Mouse (Mus musculus) hindbrain, embryonic 12.5 days (tissue): ENCODE measurements around the gene Tpst1. TPM values are rescaled to one million over a fixed set of nuclear protein-coding genes. Genes with fewer than 3 reads are reported as not detected.
A peak's percentile ranks its signal among the peaks of the same experiment; 100 is the strongest.

ENCODE experiments used
- ATAC-seq: fragments of 200-750 bp; cut with Nextera tagmentation; 2 replicates; pipeline ENCODE4 v1.8.0; 2017; ENCODE audit warnings: moderate TSS enrichment; ENCODE audit not compliant: low FRiP score
- H3K27ac ChIP-seq: fragments of 300-500 bp; sonication (generic); 2 replicates; pipeline ENCODE4 v1.5.1; 2016; ENCODE audit warnings: mild to moderate bottlenecking
- H3K27me3 ChIP-seq: fragments of 300-500 bp; sonication (generic); 2 replicates; pipeline ENCODE4 v1.6.1; 2016; ENCODE audit warnings: mild to moderate bottlenecking
- H3K36me3 ChIP-seq: fragments of 300-500 bp; sonication (generic); 2 replicates; pipeline ENCODE4 v1.6.1; 2016; ENCODE audit warnings: mild to moderate bottlenecking
- H3K4me1 ChIP-seq: fragments of 300-500 bp; sonication (generic); 2 replicates; pipeline ENCODE4 v1.6.1; 2016
- H3K4me2 ChIP-seq: fragments of 300-500 bp; sonication (generic); replicated peaks from 2 replicates; pipeline ENCODE4 v1.6.1; 2016; ENCODE audit warnings: mild to moderate bottlenecking
- H3K4me3 ChIP-seq: fragments of 300-500 bp; sonication (generic); 2 replicates; pipeline ENCODE4 v1.5.1; 2016; ENCODE audit warnings: mild to moderate bottlenecking
- H3K9ac ChIP-seq: fragments of 300-500 bp; sonication (generic); 2 replicates; pipeline ENCODE4 v1.6.1; 2016; ENCODE audit warnings: mild to moderate bottlenecking, moderate library complexity
- H3K9me3 ChIP-seq: fragments of 300-500 bp; sonication (generic); replicated peaks from 2 replicates; pipeline ENCODE4 v1.6.1; 2016; ENCODE audit warnings: mild to moderate bottlenecking
- WGBS: fragments of 180-500 bp; shearing (Covaris S2); methylation state at CpG from one replicate; pipeline ENCODE4 v1.1.7; 2016; 5-methylcytosine and 5-hydroxymethylcytosine counted together
- polyA plus RNA-seq: library from polyadenylated mRNA; unstranded; fragments of >200 nt; fragmentation: Nextera tagmentation; extraction: Ambion mirVana; gene quantifications from 2 replicates; pipeline ENCODE4 v1.2.1, GENCODE M21; 2016

Tpst1 gene
- polyA plus RNA-seq, 1 experiment from 2014 or later, result 57.0 TPM

- no peak overlapping the region for H3K4me2 ChIP-seq
- H3K4me3 ChIP-seq, result no peak overlapping the region
- H3K9me3 ChIP-seq, result no peaks in the 10 kb centered on the region
- no peaks in the 10 kb centered on the region for H3K4me1 ChIP-seq
- no peaks in the 10 kb centered on the region for H3K27me3 ChIP-seq
- no peak overlapping the region for H3K9ac ChIP-seq
- WGBS, result 70% methylated on average over 12 of the region's 12 CpGs
- H3K27ac ChIP-seq, result no peak overlapping the region
- ATAC-seq, result no peak
- peaks cover 23% of the 10 kb centered on the region for H3K36me3 ChIP-seq
Measured at GRCm38 (mm10) chr5:130059413-130060328, 13.5 kb upstream of the Tpst1 start.

- no peaks in the 10 kb centered on the region for H3K4me1 ChIP-seq
- WGBS, result 95% methylated on average over 4 of the region's 4 CpGs
- no peaks in the 10 kb centered on the region for H3K27me3 ChIP-seq
- no peak overlapping the region for H3K4me3 ChIP-seq
- no peak for ATAC-seq
- peaks cover 23% of the 10 kb centered on the region for H3K36me3 ChIP-seq
- H3K4me2 ChIP-seq, result no peak overlapping the region
- H3K27ac ChIP-seq, result no peak overlapping the region
- no peak overlapping the region for H3K9ac ChIP-seq
- H3K9me3 ChIP-seq, result no peaks in the 10 kb centered on the region
Measured at GRCm38 (mm10) chr5:130060329-130060665, 12.8 kb upstream of the Tpst1 start.

- ATAC-seq, result no peak
- Histone ChIP-seq H3K4me3 (no peak overlapping the region), H3K4me1 (no peaks in the 10 kb centered on the region), H3K9ac (no peak overlapping the region), H3K36me3 (peaks cover 23% of the 10 kb centered on the region), H3K27me3 (no peaks in the 10 kb centered on the region), H3K4me2 (no peak overlapping the region), H3K27ac (no peak overlapping the region), H3K9me3 (no peaks in the 10 kb centered on the region)
- 67% methylated on average over 2 of the region's 2 CpGs for WGBS
Measured at GRCm38 (mm10) chr5:130062096-130062495, 11.0 kb upstream of the Tpst1 start.

GRCm38 (mm10) chr5:130063760-130064159 lies 9.4 kb upstream of the Tpst1 start:
- Histone ChIP-seq H3K4me2 (no peak overlapping the region), H3K9me3 (no peaks in the 10 kb centered on the region), H3K27ac (no peak overlapping the region), H3K4me1 (no peaks in the 10 kb centered on the region), H3K27me3 (no peaks in the 10 kb centered on the region), H3K36me3 (peaks cover 21% of the 10 kb centered on the region), H3K4me3 (no peak overlapping the region), H3K9ac (no peak overlapping the region)
- no peak for ATAC-seq
- 77% methylated on average over 2 of the region's 2 CpGs for WGBS

- no peak overlapping the region for H3K4me2 ChIP-seq
- H3K9ac ChIP-seq, result no peak overlapping the region
- H3K9me3 ChIP-seq, result no peaks in the 10 kb centered on the region
- H3K4me1 ChIP-seq, result no peaks in the 10 kb centered on the region
- ATAC-seq, result no peak
- 100% methylated on average over 1 of the region's 1 CpGs for WGBS
- no peaks in the 10 kb centered on the region for H3K27me3 ChIP-seq
- H3K27ac ChIP-seq, result no peak overlapping the region
- H3K4me3 ChIP-seq, result no peak overlapping the region
- H3K36me3 ChIP-seq, result peaks cover 11% of the 10 kb centered on the region
Measured at GRCm38 (mm10) chr5:130065579-130065978, 7.5 kb upstream of the Tpst1 start.

- WGBS, result 93% methylated on average over 3 of the region's 3 CpGs
- H3K9me3 ChIP-seq, result no peaks in the 10 kb centered on the region
- no peaks in the 10 kb centered on the region for H3K27me3 ChIP-seq
- no peak overlapping the region for H3K27ac ChIP-seq
- H3K4me3 ChIP-seq, result no peak overlapping the region
- H3K4me1 ChIP-seq, result no peaks in the 10 kb centered on the region
- H3K36me3 ChIP-seq, result no peaks in the 10 kb centered on the region
- ATAC-seq, result no peak
- no peak overlapping the region for H3K4me2 ChIP-seq
- H3K9ac ChIP-seq, result no peak overlapping the region
Measured at GRCm38 (mm10) chr5:130067841-130068264, 5.3 kb upstream of the Tpst1 start.

- WGBS, result 76% methylated on average over 6 of the region's 6 CpGs
- no peak for ATAC-seq
Measured at GRCm38 (mm10) chr5:130074491-130074890, 1.4 kb downstream of the Tpst1 start.

GRCm38 (mm10) chr5:130076396-130076795 lies 3.3 kb downstream of the Tpst1 start:
- 73% methylated on average over 6 of the region's 6 CpGs for WGBS
- H3K4me2 ChIP-seq, result no peak overlapping the region
- no peak overlapping the region for H3K27ac ChIP-seq
- 0 out of 2 replicates have a peak, but pooled peaks cover 2% of the 10 kb centered on the region for H3K9me3 ChIP-seq
- ATAC-seq, result no peak
- H3K4me3 ChIP-seq, result no peak overlapping the region
- no peaks in the 10 kb centered on the region for H3K36me3 ChIP-seq
- no peaks in the 10 kb centered on the region for H3K27me3 ChIP-seq
- no peak overlapping the region for H3K9ac ChIP-seq
- peaks cover 11% of the 10 kb centered on the region; the same call in 1 of the 2 replicates for H3K4me1 ChIP-seq

More at GRCm38 (mm10) chr5:130074491-130074890, 1.4 kb downstream of the Tpst1 start:
- H3K9me3 ChIP-seq, result no peaks in the 10 kb centered on the region
- H3K36me3 ChIP-seq, result no peaks in the 10 kb centered on the region
- no peak overlapping the region for H3K4me2 ChIP-seq
- H3K9ac ChIP-seq, result no peak overlapping the region
- no peak overlapping the region for H3K4me3 ChIP-seq
- no peak overlapping the region for H3K27ac ChIP-seq
- H3K27me3 ChIP-seq, result no peaks in the 10 kb centered on the region
- 0 out of 2 replicates have a peak, but pooled peaks cover 4% of the 10 kb centered on the region for H3K4me1 ChIP-seq

GRCm38 (mm10) chr5:130078096-130078833 lies 5.1 kb downstream of the Tpst1 start:
- Histone ChIP-seq H3K4me3 (no peak overlapping the region), H3K27me3 (no peaks in the 10 kb centered on the region), H3K9ac (no peak overlapping the region), H3K9me3 (0 out of 2 replicates have a peak, but pooled peaks cover 4% of the 10 kb centered on the region), H3K36me3 (no peaks in the 10 kb centered on the region), H3K4me1 (peaks cover 11% of the 10 kb centered on the region; the same call in 1 of the 2 replicates), H3K27ac (no peak overlapping the region), H3K4me2 (no peak overlapping the region)
- WGBS, result 82% methylated on average over 9 of the region's 9 CpGs
- ATAC-seq, result no peak

GRCm38 (mm10) chr5:130078834-130079156 lies 5.7 kb downstream of the Tpst1 start:
- H3K9me3 ChIP-seq, result 0 out of 2 replicates have a peak, but pooled peaks cover 4% of the 10 kb centered on the region
- ATAC-seq, result peak; percentile 46
- peak overlapping the region; percentile 83 for H3K4me3 ChIP-seq
- H3K9ac ChIP-seq, result peak overlapping the region; percentile 95
- no peaks in the 10 kb centered on the region for H3K36me3 ChIP-seq
- H3K27me3 ChIP-seq, result no peaks in the 10 kb centered on the region
- peak overlapping the region; percentile 76 for H3K4me2 ChIP-seq
- peak overlapping the region; percentile 18; the same call in 1 of the 2 replicates for H3K27ac ChIP-seq
- 43% methylated on average over 6 of the region's 6 CpGs for WGBS
- peaks cover 11% of the 10 kb centered on the region; the same call in 1 of the 2 replicates for H3K4me1 ChIP-seq

- Histone ChIP-seq H3K27ac (peak overlapping the region; percentile 86), H3K9ac (peak overlapping the region; percentile 95), H3K4me1 (peaks cover 11% of the 10 kb centered on the region; the same call in 1 of the 2 replicates), H3K36me3 (no peaks in the 10 kb centered on the region), H3K4me2 (peak overlapping the region; percentile 76), H3K9me3 (0 out of 2 replicates have a peak, but pooled peaks cover 4% of the 10 kb centered on the region), H3K27me3 (no peaks in the 10 kb centered on the region), H3K4me3 (peak overlapping the region; percentile 83)
- peak; percentile 97 for ATAC-seq
- WGBS, result 1% methylated on average over 66 of the region's 86 CpGs
Measured at GRCm38 (mm10) chr5:130079202-130080050, 6.3 kb downstream of the Tpst1 start.
